Mouse (Mus musculus): ENCODE data around the gene Nfatc2ip. TPM values are rescaled to one million over a fixed set of nuclear protein-coding genes. Genes with fewer than 3 reads are reported as not detected.

Nfatc2ip gene
- 3.9 and 4.6 TPM in 2 replicates for polyA plus RNA-seq (2016; fragmentation: Nextera tagmentation; extraction: Ambion mirVana)

- Histone ChIP-seq H3K36me3 (replicated peaks) (no peaks in the 10 kb centered on the region), H3K27ac (no peak within 1 kb of the TSS; the same call in 1 of the 2 replicates), H3K27me3 (no peaks in the 10 kb centered on the region), H3K4me2 (peak within 1 kb of the TSS; percentile 72), H3K9ac (peak within 1 kb of the TSS; percentile 81), H3K4me3 (replicated peaks) (peak within 1 kb of the TSS; percentile 80), H3K4me1 (peaks cover 15% of the 10 kb centered on the region), H3K9me3 (no peaks in the 10 kb centered on the region)
- WGBS: under 1% methylated on average over 59 of the region's 59 CpGs
- ATAC-seq (ENCODE audit: low FRiP score): peak; percentile 100
Observed at GRCm38 (mm10) chr7:126396298-126397119, at the start of gene Nfatc2ip. Gene Nfatc2ip (minus strand): TSS chr7:126396737.

DNA sequence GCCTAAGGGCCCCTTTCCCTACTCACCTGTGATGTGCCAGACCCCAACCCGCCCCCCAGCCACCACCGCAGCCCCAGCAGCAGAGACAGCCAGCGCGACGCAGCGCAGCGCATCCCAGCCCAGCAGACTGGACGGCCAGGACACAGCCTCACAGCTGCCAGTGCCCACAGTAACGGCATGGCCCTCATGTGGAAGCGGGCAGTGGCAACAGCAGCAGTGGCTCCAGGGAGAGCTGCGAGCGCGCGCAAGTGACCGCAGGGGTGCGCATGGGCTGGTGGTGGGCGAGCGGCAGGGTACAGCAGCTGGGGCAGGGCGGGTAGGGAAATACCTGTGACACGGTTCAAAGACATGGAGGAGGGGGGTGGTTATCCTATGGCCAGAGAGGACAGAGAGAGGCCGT, 49.7 kb upstream of the Nfatc2ip start:
- H3K27ac ChIP-seq: no peak overlapping the region
- H3K4me2 ChIP-seq: no peak overlapping the region
- peaks cover 23% of the 10 kb centered on the region for H3K36me3 ChIP-seq (replicated peaks)
- no peak for ATAC-seq (ENCODE audit: low FRiP score)
- H3K4me1 ChIP-seq: no peaks in the 10 kb centered on the region
- H3K4me3 ChIP-seq (replicated peaks): no peak overlapping the region
- H3K9ac ChIP-seq: peak overlapping the region; percentile 21; the same call in 1 of the 2 replicates
- no peaks in the 10 kb centered on the region for H3K27me3 ChIP-seq
- WGBS: 89% methylated on average over 21 of the region's 21 CpGs
- H3K9me3 ChIP-seq: no peaks in the 10 kb centered on the region

DNA sequence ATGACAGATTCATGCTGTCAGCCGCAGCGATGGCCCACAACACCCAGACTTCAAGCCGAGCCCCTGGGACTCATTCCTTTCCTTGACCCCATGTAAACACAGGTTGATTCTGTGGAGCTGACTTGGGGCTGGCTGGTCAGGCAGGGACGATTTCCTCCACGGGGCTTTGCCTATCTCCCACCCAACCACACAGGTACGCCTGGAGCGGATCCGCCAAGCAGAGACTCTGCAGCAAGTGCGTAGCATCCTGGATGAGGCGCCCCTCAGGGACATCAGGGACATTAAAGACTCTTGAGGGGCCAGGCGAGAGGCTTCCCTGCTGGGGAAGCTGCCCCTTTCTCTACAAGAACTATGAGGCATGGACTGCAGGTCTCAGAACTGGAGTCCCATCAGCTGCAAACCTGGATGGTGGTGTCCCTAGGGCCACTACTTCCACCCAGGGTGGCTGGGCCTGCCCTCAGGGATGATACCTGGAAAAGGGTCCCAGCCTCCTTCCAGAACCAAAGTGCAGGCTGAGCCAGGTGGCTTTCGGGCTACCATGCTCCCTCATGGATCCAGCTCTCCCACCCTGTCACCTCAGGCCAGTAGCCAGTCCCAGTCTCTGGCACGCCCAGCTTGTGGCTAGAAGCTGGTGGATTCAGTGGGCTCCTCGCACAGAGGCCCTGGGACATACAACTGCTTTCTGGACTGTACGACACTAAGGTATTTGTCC, 48.7 kb upstream of the Nfatc2ip start:
- H3K27ac ChIP-seq: no peak overlapping the region

DNA sequence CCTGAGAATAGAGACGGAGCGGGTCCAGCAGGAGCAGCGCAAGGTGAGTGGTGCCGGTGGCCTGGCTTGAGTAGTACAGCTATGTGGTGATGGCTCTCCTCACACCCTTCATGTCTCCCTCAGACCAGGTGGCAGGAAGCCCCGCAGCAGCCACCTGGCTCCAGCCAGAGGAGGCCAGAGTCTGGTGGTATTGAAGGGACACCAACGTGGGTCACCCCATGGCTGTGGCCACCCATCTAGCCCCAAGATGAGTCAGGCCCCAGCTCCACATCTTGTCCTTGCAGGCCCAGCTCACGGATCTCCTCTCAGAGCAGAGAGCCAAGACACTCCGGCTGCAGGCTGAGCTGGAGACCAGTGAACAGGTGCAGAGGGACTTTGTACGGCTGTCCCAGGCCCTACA, 48.0 kb upstream of the Nfatc2ip start:
- ATAC-seq (ENCODE audit: low FRiP score): no peak
- H3K36me3 ChIP-seq (replicated peaks): peaks cover 23% of the 10 kb centered on the region

More for the DNA sequence above, 48.7 kb upstream of the Nfatc2ip start:
- no peak for ATAC-seq (ENCODE audit: low FRiP score)
- no peak overlapping the region for H3K9ac ChIP-seq
- 92% methylated on average over 15 of the region's 15 CpGs for WGBS
- no peak overlapping the region for H3K4me2 ChIP-seq
- H3K27me3 ChIP-seq: no peaks in the 10 kb centered on the region
- H3K4me1 ChIP-seq: no peaks in the 10 kb centered on the region
- H3K36me3 ChIP-seq (replicated peaks): peaks cover 23% of the 10 kb centered on the region
- H3K9me3 ChIP-seq: no peaks in the 10 kb centered on the region
- no peak overlapping the region for H3K4me3 ChIP-seq (replicated peaks)

DNA sequence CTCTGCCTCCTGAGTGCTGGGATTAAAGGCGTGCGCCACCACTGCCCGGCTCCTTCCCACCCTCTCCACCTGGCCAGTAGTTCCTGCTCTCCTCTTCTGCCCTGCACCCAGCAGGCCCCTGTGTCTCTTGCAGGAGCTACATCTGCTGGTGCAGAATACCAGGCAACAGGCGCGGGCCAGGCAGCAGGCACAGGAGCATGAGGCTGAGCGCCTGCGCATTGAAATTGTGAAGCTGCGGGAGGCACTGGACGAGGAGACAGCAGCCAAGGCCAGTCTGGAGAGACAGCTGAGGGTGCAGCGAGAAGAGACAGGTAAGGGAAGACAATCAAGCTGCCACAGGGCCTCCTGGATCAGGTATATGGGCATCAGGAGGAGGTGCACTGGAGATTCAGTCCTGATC, 47.5 kb upstream of the Nfatc2ip start:
- no peak overlapping the region for H3K27ac ChIP-seq
- H3K4me1 ChIP-seq: no peaks in the 10 kb centered on the region
- no peaks in the 10 kb centered on the region for H3K27me3 ChIP-seq
- no peaks in the 10 kb centered on the region for H3K9me3 ChIP-seq
- no peak overlapping the region for H3K9ac ChIP-seq
- WGBS: 96% methylated on average over 10 of the region's 10 CpGs
- no peak overlapping the region for H3K4me2 ChIP-seq
- ATAC-seq (ENCODE audit: low FRiP score): no peak
- peaks cover 23% of the 10 kb centered on the region for H3K36me3 ChIP-seq (replicated peaks)
- no peak overlapping the region for H3K4me3 ChIP-seq (replicated peaks)

More for the DNA sequence above, 48.0 kb upstream of the Nfatc2ip start:
- Histone ChIP-seq H3K27me3 (no peaks in the 10 kb centered on the region), H3K27ac (no peak overlapping the region), H3K4me2 (no peak overlapping the region), H3K4me1 (no peaks in the 10 kb centered on the region), H3K9me3 (no peaks in the 10 kb centered on the region), H3K4me3 (replicated peaks) (no peak overlapping the region), H3K9ac (no peak overlapping the region)
- 92% methylated on average over 9 of the region's 9 CpGs for WGBS

DNA sequence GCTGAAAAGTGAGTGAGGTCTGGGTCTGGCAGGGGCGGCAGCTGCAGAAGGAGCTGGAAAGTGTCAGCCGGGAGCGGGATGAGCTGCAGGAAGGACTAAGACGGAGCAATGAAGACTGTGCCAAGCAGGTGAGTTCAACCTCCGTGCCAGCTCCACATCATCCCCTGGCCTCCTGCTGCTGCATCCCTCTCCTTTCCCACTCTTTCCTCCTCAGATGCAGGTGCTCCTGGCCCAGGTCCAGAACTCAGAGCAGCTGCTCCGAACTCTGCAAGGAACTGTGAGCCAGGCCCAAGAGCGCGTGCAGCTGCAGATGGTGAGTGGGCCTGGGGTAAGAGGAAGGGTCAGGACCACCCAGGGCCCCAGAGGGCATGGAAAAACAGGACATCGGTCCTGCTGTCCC, 43.6 kb upstream of the Nfatc2ip start:
- no peaks in the 10 kb centered on the region for H3K27me3 ChIP-seq
- H3K4me1 ChIP-seq: no peaks in the 10 kb centered on the region
- H3K9me3 ChIP-seq: no peaks in the 10 kb centered on the region
- H3K36me3 ChIP-seq (replicated peaks): peaks cover 18% of the 10 kb centered on the region
- 80% methylated on average over 9 of the region's 9 CpGs for WGBS
- H3K9ac ChIP-seq: no peak overlapping the region
- H3K4me2 ChIP-seq: no peak overlapping the region
- ATAC-seq (ENCODE audit: low FRiP score): no peak
- H3K4me3 ChIP-seq (replicated peaks): no peak overlapping the region
- no peak overlapping the region for H3K27ac ChIP-seq

- no peaks in the 10 kb centered on the region for H3K9me3 ChIP-seq
- ATAC-seq (ENCODE audit: low FRiP score): no peak
- H3K4me1 ChIP-seq: no peaks in the 10 kb centered on the region
- H3K27me3 ChIP-seq: no peaks in the 10 kb centered on the region
- peaks cover 8% of the 10 kb centered on the region; the same call in 1 of the 2 replicates for H3K36me3 ChIP-seq (replicated peaks)
- H3K9ac ChIP-seq: no peak overlapping the region
- 21% methylated on average over 8 of the region's 8 CpGs for WGBS
- no peak overlapping the region for H3K27ac ChIP-seq
- H3K4me3 ChIP-seq (replicated peaks): no peak overlapping the region
- no peak overlapping the region for H3K4me2 ChIP-seq
Observed at GRCm38 (mm10) chr7:126436851-126437250, 40.3 kb upstream of the Nfatc2ip start.

DNA sequence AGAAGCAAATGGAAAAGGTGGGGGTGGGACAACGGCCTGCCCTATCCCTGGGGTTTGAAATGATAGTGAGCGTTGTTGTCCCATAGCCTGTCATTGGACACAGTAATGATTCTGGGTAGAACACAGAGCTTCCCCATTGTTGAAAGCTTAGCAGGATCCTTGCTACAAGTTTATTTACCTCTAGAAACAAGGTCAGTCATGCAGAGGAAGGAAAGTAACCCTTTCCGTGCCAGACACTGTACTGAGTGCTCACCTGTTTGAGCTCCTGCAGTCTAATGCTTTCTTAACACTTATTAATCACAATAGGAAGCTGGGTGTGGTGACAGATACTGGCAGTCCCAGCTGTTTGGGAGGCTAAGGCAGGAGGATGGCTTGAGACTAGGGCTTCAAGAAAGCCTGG, 39.3 kb upstream of the Nfatc2ip start:
- Histone ChIP-seq H3K9me3 (no peaks in the 10 kb centered on the region), H3K27ac (no peak overlapping the region), H3K4me1 (no peaks in the 10 kb centered on the region), H3K36me3 (replicated peaks) (peaks cover 8% of the 10 kb centered on the region; the same call in 1 of the 2 replicates), H3K9ac (no peak overlapping the region), H3K4me3 (replicated peaks) (no peak overlapping the region), H3K4me2 (no peak overlapping the region), H3K27me3 (no peaks in the 10 kb centered on the region)
- 82% methylated on average over 3 of the region's 3 CpGs for WGBS
- ATAC-seq (ENCODE audit: low FRiP score): no peak

GRCm38 (mm10) chr7:126434726-126435125, 38.2 kb upstream of the Nfatc2ip start:
- Histone ChIP-seq H3K36me3 (replicated peaks) (peaks cover 8% of the 10 kb centered on the region; the same call in 1 of the 2 replicates), H3K4me2 (no peak overlapping the region), H3K27ac (no peak overlapping the region), H3K27me3 (no peaks in the 10 kb centered on the region), H3K4me1 (peaks cover 2% of the 10 kb centered on the region), H3K9ac (no peak overlapping the region), H3K9me3 (no peaks in the 10 kb centered on the region), H3K4me3 (replicated peaks) (no peak overlapping the region)
- ATAC-seq (ENCODE audit: low FRiP score): no peak
- 91% methylated on average over 7 of the region's 7 CpGs for WGBS

DNA sequence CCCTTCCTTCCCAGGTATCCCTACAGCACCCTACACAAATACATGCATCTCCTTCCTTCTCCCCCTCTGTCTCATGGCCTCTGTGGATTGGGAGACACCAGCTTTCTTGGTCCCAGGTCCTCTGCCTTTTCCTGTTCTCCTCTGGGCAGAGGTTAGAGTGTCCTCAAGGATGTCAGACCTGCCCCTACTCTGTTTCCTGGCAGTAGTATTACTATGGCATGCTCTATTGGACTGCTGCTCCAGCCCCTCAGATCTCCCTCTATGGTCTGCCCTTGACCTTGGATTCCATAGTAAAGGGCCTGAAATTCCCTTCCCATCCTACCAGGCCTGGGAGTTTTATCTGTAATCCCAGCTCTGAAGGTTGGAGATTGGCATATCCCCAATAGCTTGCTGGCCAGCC, 33.6 kb upstream of the Nfatc2ip start:
- no peaks in the 10 kb centered on the region for H3K27me3 ChIP-seq
- H3K36me3 ChIP-seq (replicated peaks): 0 out of 2 replicates have a peak, but pooled peaks cover 3% of the 10 kb centered on the region
- no peaks in the 10 kb centered on the region for H3K9me3 ChIP-seq
- no peak overlapping the region for H3K4me3 ChIP-seq (replicated peaks)
- H3K4me1 ChIP-seq: peaks cover 13% of the 10 kb centered on the region
- no peak for ATAC-seq (ENCODE audit: low FRiP score)
- no peak overlapping the region for H3K4me2 ChIP-seq
- H3K9ac ChIP-seq: no peak overlapping the region
- H3K27ac ChIP-seq: no peak overlapping the region

GRCm38 (mm10) chr7:126429503-126429898, 33.0 kb upstream of the Nfatc2ip start:
- Histone ChIP-seq H3K4me2 (peak overlapping the region; percentile 81), H3K27ac (no peak overlapping the region), H3K9ac (peak overlapping the region; percentile 77), H3K4me1 (peaks cover 13% of the 10 kb centered on the region), H3K9me3 (no peaks in the 10 kb centered on the region), H3K4me3 (replicated peaks) (peak overlapping the region; percentile 71), H3K36me3 (replicated peaks) (0 out of 2 replicates have a peak, but pooled peaks cover 3% of the 10 kb centered on the region), H3K27me3 (no peaks in the 10 kb centered on the region)
- WGBS: 30% methylated on average over 15 of the region's 15 CpGs
- no peak for ATAC-seq (ENCODE audit: low FRiP score)

DNA sequence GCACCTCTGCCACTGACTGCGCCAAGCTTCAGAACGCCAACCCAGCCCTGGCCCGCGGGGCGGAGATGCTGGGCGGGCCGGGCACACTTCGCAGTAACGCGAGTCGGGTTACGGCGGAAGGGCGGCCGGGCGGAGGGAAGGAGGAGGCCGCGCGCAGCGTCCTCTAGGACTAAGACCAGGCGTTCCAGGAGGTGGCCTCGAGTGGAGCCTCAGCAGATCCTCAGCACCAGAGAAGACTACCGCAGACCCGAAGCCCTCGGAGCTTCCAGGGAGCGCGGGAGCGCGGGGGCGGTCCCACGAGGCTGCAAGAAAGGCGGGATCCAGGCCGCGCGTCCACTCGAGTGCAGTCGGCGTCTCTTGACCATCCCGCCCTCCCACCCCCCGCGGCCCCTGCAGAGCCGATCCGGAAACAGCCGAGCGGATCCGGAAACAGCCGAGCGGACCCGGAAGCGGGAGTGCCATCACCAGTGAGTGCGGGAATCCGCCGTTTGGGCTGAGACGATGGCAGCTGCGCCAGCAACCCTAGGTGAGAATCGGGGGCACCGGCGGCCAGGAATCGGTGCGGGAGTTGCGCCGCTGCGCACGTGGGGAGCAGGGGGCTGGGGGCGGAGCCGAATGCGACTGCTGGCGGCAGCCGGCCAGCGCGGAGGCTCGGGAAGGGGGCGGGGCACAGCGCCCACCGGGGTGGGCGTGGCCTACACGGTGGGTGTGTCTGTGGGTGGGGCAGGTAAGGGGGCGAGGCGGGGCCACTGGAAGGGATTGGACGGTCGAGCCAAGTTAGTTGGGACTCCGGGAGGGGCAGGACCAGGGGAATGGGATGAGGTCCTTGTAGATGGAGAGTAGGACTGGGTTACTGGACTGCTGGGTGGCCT, 32.3 kb upstream of the Nfatc2ip start, which contains the start of gene Rabep2:
Rabep2 (plus strand) TSS at position 129 of the 872 bp plus-strand sequence.
- H3K36me3 ChIP-seq (replicated peaks): no peaks in the 10 kb centered on the region
- H3K4me2 ChIP-seq: peak within 1 kb of the TSS; percentile 81
- ATAC-seq (ENCODE audit: low FRiP score): peak; percentile 90
- H3K9me3 ChIP-seq: no peaks in the 10 kb centered on the region
- under 1% methylated on average over 81 of the region's 82 CpGs for WGBS
- peak within 1 kb of the TSS; percentile 71 for H3K4me3 ChIP-seq (replicated peaks)
- peak within 1 kb of the TSS; percentile 90 for H3K27ac ChIP-seq
- peaks cover 13% of the 10 kb centered on the region for H3K4me1 ChIP-seq
- no peaks in the 10 kb centered on the region for H3K27me3 ChIP-seq
- peak within 1 kb of the TSS; percentile 77 for H3K9ac ChIP-seq
